Mouse (Mus musculus) layer of hippocampus, adult 9-11 months (tissue): ENCODE data around the gene Dlx3.

Experiments
- DNase-seq: peaks from one replicate; pipeline ENCODE4 v3.0.0; 2022

Dlx3 gene

GRCm38 (mm10) chr11:95088857-95089779, 30.8 kb upstream of the Dlx3 start:
- no peak for DNase-seq

- DNase-seq = no peak
Observed at GRCm38 (mm10) chr11:95093077-95093476, 26.8 kb upstream of the Dlx3 start.

GRCm38 (mm10) chr11:95095596-95095995, 24.3 kb upstream of the Dlx3 start:
- DNase-seq = no peak

GRCm38 (mm10) chr11:95096608-95097373, 23.1 kb upstream of the Dlx3 start:
- DNase-seq = no peak

GRCm38 (mm10) chr11:95097889-95098288, 22.0 kb upstream of the Dlx3 start:
- DNase-seq = no peak

- no peak for DNase-seq
Observed at GRCm38 (mm10) chr11:95098346-95099095, 21.4 kb upstream of the Dlx3 start.

- DNase-seq = no peak
Observed at GRCm38 (mm10) chr11:95100393-95100792, 19.5 kb upstream of the Dlx3 start.

GRCm38 (mm10) chr11:95101071-95101788, 18.7 kb upstream of the Dlx3 start:
- DNase-seq = no peak

- DNase-seq = no peak
Observed at GRCm38 (mm10) chr11:95102161-95102904, 17.6 kb upstream of the Dlx3 start.

GRCm38 (mm10) chr11:95104266-95104665, 15.7 kb upstream of the Dlx3 start:
- DNase-seq = no peak

GRCm38 (mm10) chr11:95105274-95105874, 14.5 kb upstream of the Dlx3 start:
- DNase-seq = no peak

GRCm38 (mm10) chr11:95106440-95107236, 13.3 kb upstream of the Dlx3 start:
- DNase-seq = peak; percentile 54

GRCm38 (mm10) chr11:95109000-95109399, 10.9 kb upstream of the Dlx3 start:
- DNase-seq = no peak

- no peak for DNase-seq
Observed at GRCm38 (mm10) chr11:95110081-95110480, 9.8 kb upstream of the Dlx3 start.

- DNase-seq = peak; percentile 58
Observed at GRCm38 (mm10) chr11:95117030-95117429, 2.9 kb upstream of the Dlx3 start.

- peak; percentile 45 for DNase-seq
Observed at GRCm38 (mm10) chr11:95118505-95118904, 1.4 kb upstream of the Dlx3 start.

- no peak for DNase-seq
Observed at GRCm38 (mm10) chr11:95120633-95121020, 708 bp downstream of the Dlx3 start.

- no peak for DNase-seq
Observed at GRCm38 (mm10) chr11:95121161-95122099, 1.5 kb downstream of the Dlx3 start.

- no peak for DNase-seq
Observed at GRCm38 (mm10) chr11:95122100-95122489, 2.2 kb downstream of the Dlx3 start.
